Mouse (Mus musculus) liver, embryonic 12.5 days (tissue): ENCODE measurements around the gene Clec2e. TPM values are rescaled to one million over a fixed set of nuclear protein-coding genes. Genes with fewer than 3 reads are reported as not detected.
"Not testable (repeated sequence)": the region's sequence is repeated elsewhere in the genome, so short reads cannot be mapped to it uniquely, and the experiment has no call there.

Source experiments
- ATAC-seq: fragments of 200-750 bp; cut with Nextera tagmentation; 2 replicates; pipeline ENCODE4 v1.8.0; 2017; ENCODE audit warnings: moderate number of reproducible peaks, mild to moderate bottlenecking, moderate library complexity
- H3K27ac ChIP-seq: fragments of 300-500 bp; sonication (generic); 2 replicates; pipeline ENCODE4 v1.5.1; 2016; ENCODE audit warnings: mild to moderate bottlenecking
- H3K27me3 ChIP-seq: fragments of 300-500 bp; sonication (generic); replicated peaks from 2 replicates; pipeline ENCODE4 v1.6.1; 2016; ENCODE audit warnings: mild to moderate bottlenecking, moderate library complexity
- H3K36me3 ChIP-seq: fragments of 300-500 bp; sonication (generic); 2 replicates; pipeline ENCODE4 v1.6.1; 2016; ENCODE audit warnings: mild to moderate bottlenecking, moderate library complexity
- H3K4me1 ChIP-seq: fragments of 300-500 bp; sonication (generic); 2 replicates; pipeline ENCODE4 v1.6.1; 2016
- H3K4me2 ChIP-seq: fragments of 300-500 bp; sonication (generic); 2 replicates; pipeline ENCODE4 v1.6.1; 2016; ENCODE audit warnings: mild to moderate bottlenecking, moderate library complexity
- H3K4me3 ChIP-seq: fragments of 300-500 bp; sonication (generic); 2 replicates; pipeline ENCODE4 v1.5.1; 2016; ENCODE audit warnings: mild to moderate bottlenecking, moderate library complexity
- H3K9ac ChIP-seq: fragments of 300-500 bp; sonication (generic); 2 replicates; pipeline ENCODE4 v1.6.1; 2016; ENCODE audit warnings: mild to moderate bottlenecking, moderate library complexity
- H3K9me3 ChIP-seq: fragments of 300-500 bp; sonication (generic); replicated peaks from 2 replicates; pipeline ENCODE4 v1.6.1; 2016; ENCODE audit warnings: mild to moderate bottlenecking, moderate library complexity
- WGBS: fragments of 180-500 bp; shearing (Covaris S2); methylation state at CpG from one replicate; pipeline ENCODE4 v1.1.7; 2016; ENCODE audit not compliant: insufficient replicate concordance; 5-methylcytosine and 5-hydroxymethylcytosine counted together
- polyA plus RNA-seq: library from polyadenylated mRNA; unstranded; fragments of >200 nt; fragmentation: Nextera tagmentation; extraction: Ambion mirVana; gene quantifications from 2 replicates; pipeline ENCODE4 v1.2.1, GENCODE M21; 2016

Gene Clec2e
- polyA plus RNA-seq: not detected in 2 replicates

DNA sequence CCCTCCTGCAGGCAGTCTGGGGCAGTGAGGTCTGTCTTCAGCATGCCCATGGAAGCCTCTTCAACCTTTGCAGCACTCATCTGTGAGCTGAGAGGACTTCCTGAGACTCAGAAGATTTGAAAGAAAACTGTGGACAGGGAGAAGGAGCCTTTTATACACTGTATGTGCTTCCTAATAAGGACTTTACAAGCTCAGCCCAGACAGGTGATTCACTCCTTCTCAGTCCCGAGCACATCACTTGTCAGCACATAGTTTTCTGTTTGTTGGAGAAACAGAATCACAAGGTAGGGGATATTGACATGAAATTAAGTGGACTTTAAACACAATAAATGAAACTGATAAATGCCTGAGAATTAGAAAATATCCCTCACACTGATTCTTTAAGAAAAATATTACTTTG lies at the start of gene Clec2e:
Gene Clec2e, minus strand, starts transcription at position 120 of the 400 bp plus-strand sequence.
- H3K4me2 ChIP-seq, H3K27me3 ChIP-seq, H3K4me3 ChIP-seq, ATAC-seq, H3K36me3 ChIP-seq, H3K4me1 ChIP-seq, H3K9me3 ChIP-seq, H3K27ac ChIP-seq, H3K9ac ChIP-seq: not testable (repeated sequence)
- 47% methylated on average over 1 of the region's 1 CpGs for WGBS

DNA sequence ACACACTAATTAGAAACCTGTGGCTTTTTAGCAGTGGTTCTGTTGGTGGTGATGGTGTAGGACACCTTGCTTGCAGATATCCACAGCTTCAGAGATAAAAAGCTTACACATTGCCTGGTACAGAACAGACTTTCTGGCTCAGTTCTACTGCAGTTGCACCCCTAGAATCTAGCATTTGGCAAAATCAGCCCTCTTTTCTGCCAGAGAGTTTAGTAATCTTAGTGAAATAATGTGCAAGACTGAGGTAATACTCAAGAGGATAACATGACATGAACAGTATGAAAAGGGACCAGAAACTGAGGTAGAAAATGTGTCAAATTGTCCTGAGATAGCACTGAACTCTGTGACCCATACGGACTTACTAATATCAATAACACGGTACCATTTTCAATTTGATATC lies 46.1 kb upstream of the Clec2e start:
- H3K27ac ChIP-seq: no peak overlapping the region
- no peak overlapping the region for H3K9ac ChIP-seq
- H3K27me3 ChIP-seq: no peaks in the 10 kb centered on the region
- ATAC-seq: no peak
- no peak overlapping the region for H3K4me3 ChIP-seq
- H3K4me1 ChIP-seq: no peaks in the 10 kb centered on the region
- H3K36me3 ChIP-seq: no peaks in the 10 kb centered on the region
- H3K9me3 ChIP-seq: no peaks in the 10 kb centered on the region
- WGBS: 80% methylated on average over 2 of the region's 2 CpGs
- no peak overlapping the region for H3K4me2 ChIP-seq

DNA sequence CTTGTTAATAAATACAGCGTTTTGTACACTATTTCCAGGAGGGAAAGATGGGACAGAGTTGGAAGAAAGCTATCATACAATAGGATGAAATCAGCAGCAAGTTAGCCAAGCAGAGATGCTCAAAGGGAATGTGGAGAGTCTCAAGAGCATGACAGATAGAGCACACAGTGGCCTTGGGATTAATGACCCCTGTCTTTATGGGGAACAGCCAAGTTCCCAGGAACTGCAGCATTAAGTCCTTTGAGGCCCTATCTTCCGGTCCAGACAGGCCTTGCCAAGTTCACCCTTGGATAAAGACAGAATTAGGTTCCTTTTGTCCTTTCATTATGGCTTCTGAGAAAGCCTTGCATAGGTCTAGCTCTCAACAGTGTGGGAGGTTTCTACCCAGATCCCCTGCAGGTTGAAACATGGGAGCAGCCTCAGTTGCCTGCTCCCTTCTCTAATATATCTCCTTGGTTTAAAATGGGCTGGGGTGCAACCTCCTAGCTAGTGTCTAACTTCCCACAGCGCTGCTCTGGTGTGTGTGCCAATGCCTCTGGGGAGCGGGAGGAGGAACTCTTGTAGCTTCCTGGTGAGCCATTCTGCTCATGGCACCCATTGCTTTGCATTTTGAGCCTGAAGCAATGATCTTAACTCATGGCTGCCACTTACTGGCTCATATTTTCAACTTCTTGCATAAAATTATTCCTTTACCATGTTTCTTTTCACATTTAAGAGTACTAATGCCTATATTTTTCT lies 32.1 kb upstream of the Clec2e start:
- Histone ChIP-seq H3K27me3 (no peaks in the 10 kb centered on the region), H3K9ac (no peak overlapping the region), H3K4me1 (no peaks in the 10 kb centered on the region), H3K4me2 (no peak overlapping the region), H3K9me3 (no peaks in the 10 kb centered on the region), H3K27ac (no peak overlapping the region), H3K36me3 (no peaks in the 10 kb centered on the region), H3K4me3 (no peak overlapping the region)
- ATAC-seq: no peak
- 62% methylated on average over 4 of the region's 4 CpGs for WGBS

DNA sequence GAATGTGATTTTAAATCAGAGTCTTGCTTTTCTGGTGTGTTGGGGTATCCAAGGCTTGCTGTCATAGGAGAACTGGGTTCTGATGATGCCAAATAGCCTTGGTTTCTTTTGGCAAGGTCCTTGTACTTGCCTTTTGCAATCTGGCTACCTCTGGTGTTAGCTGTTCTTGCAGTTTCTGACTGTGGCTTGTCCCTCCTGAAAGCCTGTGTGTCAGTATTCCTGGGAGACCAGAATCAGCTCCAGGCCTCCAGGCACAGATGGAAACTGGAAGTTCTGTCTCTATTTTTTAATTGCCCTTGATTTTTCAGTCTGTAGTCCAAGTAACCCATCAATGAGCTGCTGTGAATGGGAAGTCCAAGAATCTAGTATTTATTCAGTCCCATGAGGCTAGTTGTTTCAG lies 26.1 kb upstream of the Clec2e start:
- Histone ChIP-seq H3K4me1 (no peaks in the 10 kb centered on the region), H3K36me3 (no peaks in the 10 kb centered on the region), H3K9me3 (no peaks in the 10 kb centered on the region), H3K27me3 (no peaks in the 10 kb centered on the region), H3K4me2 (no peak overlapping the region), H3K27ac (no peak overlapping the region), H3K9ac (no peak overlapping the region), H3K4me3 (no peak overlapping the region)
- no peak for ATAC-seq

DNA sequence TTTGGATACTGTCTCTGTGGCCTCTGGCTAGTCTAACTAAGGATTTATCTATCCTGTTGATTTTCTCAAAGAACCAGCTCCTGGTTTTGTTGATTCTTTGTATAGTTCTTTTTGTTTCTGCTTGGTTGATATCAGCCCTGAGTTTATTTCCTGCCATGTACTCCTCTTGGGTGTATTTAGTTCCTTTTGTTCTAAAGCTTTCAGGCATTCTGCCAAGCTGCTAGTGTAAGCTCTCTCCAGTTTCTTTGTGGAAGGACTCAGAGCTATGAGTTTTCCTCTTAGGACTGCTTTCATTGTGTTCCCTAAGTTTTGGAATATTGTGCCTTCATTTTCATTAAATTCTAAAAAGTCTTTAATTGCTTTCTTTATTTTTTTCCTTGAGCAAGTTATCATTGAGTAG lies 23.8 kb upstream of the Clec2e start:
- H3K4me1 ChIP-seq, H3K27ac ChIP-seq, H3K36me3 ChIP-seq, H3K27me3 ChIP-seq, H3K4me3 ChIP-seq, H3K4me2 ChIP-seq, H3K9me3 ChIP-seq, H3K9ac ChIP-seq, ATAC-seq: not testable (repeated sequence)

DNA sequence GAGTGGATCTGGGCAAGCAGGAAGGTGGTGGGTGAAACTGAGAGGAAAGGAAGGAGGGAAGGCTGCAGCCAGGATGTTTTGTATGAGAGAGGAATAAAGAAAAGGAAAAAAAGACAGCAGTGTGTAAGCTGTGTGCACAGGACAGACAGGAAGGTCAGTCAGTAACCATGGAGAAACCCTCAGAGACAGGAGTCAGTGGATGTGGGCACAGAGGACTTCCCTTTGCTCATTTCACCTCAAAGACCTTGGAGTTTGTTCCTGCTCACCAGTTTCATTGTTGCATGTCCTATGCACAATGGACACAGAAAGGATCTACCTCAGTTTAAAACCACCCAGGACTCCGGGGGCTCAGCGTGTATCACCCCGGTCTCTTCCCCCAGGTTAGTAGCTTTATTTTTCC lies 15.5 kb upstream of the Clec2e start:
- H3K36me3 ChIP-seq: no peaks in the 10 kb centered on the region
- H3K27ac ChIP-seq: no peak overlapping the region
- H3K9ac ChIP-seq: no peak overlapping the region
- ATAC-seq: no peak
- no peak overlapping the region for H3K4me2 ChIP-seq
- no peaks in the 10 kb centered on the region for H3K9me3 ChIP-seq
- WGBS: 77% methylated on average over 3 of the region's 3 CpGs
- no peak overlapping the region for H3K4me3 ChIP-seq
- no peaks in the 10 kb centered on the region for H3K27me3 ChIP-seq
- no peaks in the 10 kb centered on the region; the same call in 1 of the 2 replicates for H3K4me1 ChIP-seq

DNA sequence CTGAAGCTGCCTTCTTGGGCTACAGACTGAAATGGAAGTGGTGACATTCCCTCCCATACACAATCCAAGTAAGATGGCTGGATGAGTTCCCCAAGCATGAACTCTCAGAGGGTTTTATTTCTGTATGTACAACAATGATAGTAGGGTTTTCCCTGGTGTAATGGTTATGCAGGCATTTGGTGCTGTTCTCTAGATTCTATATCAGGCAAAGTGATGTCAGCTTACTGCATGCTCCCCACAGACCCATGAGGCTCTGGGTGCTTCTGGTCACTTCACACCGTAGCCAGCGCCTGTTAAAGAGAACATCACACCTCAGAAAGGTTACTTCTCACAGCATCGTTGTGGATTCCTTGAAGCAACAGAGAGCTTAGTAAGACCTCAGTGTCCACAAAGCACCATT lies 13.5 kb upstream of the Clec2e start:
- H3K9ac ChIP-seq, H3K27ac ChIP-seq, ATAC-seq, H3K27me3 ChIP-seq, H3K36me3 ChIP-seq, H3K4me3 ChIP-seq, H3K4me2 ChIP-seq, H3K4me1 ChIP-seq, H3K9me3 ChIP-seq: not testable (repeated sequence)
- 73% methylated on average over 3 of the region's 3 CpGs for whole genome bisulfite sequencing

DNA sequence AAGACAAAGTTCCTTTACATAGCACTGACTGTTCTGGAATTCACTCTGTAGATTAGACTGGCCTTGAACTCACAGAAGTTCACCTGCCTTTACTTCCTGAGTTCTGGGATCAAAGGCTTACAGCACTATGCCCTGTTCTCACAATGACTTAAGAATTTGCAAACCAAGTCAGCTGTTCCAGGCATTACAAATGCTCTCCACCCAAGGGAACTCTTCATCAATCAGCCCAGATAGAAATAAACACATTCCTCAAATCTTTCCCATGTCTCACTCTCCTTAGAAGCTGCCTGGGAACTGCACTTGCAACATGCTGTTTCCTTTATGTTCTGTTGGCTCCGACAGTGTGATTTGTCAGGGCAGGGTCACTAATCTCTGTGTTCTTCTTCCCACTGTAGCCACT lies 13.1 kb upstream of the Clec2e start:
- 33% methylated on average over 1 of the region's 1 CpGs for WGBS
- no peak overlapping the region for H3K9ac ChIP-seq
- H3K27me3 ChIP-seq: no peaks in the 10 kb centered on the region
- H3K4me2 ChIP-seq: no peak overlapping the region
- ATAC-seq: no peak
- no peaks in the 10 kb centered on the region for H3K9me3 ChIP-seq
- no peaks in the 10 kb centered on the region; the same call in 1 of the 2 replicates for H3K4me1 ChIP-seq
- no peak overlapping the region for H3K4me3 ChIP-seq
- H3K27ac ChIP-seq: no peak overlapping the region
- no peaks in the 10 kb centered on the region for H3K36me3 ChIP-seq

DNA sequence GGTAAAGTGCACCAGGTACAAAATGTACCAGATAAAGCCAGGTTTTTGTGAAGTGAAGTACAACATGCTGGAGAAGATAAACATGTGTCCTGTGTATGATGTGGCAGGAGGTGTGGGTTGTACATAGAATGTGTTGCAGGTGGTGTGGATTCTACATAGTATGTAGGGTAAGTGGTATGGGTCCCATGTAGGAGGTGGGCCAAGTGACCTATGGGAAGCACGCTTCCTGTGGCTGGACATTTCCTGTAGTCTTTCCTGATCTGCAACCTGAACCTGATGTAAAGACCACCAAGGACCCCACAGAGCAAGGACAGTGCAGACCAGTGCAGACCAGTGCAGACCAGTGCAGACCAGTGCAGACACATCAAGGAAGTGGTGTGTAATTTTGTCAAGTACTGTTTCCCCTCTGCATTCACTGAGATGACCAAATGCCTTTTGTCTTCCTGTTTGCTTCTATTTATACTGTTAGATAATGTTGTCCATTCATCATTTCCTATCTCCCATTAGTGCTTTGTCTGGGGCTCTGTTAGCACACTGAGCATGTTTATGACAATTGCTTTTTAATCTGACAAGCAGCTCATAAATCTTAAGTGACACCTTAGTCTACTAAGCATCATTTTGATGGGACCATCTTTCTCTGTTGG lies 12.4 kb upstream of the Clec2e start:
- Histone ChIP-seq H3K27ac (no peak overlapping the region), H3K4me3 (no peak overlapping the region), H3K36me3 (no peaks in the 10 kb centered on the region), H3K4me1 (no peaks in the 10 kb centered on the region; the same call in 1 of the 2 replicates), H3K9me3 (no peaks in the 10 kb centered on the region), H3K4me2 (no peak overlapping the region), H3K9ac (no peak overlapping the region), H3K27me3 (no peaks in the 10 kb centered on the region)
- peak; percentile 55; the same call in 1 of the 2 replicates for ATAC-seq
- WGBS: 44% methylated on average over 1 of the region's 1 CpGs

DNA sequence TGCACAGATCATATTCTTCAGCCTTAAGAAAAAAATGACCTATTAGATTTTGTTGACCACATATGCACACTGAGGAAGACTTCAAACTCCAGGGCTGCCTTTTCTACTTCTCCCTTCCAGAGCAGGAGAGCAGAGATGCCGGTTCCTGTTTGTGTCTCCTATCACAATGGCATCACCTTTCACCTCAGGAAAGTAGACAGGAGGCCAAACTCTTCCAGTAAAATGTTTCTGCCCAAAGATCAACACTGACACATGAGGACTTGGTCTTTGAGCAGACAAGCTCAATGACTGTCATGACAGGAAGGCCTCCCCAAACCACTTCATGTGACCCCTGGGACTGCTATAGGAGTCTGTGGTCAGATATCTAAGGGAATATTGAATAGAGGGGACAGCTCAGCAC lies 11.8 kb upstream of the Clec2e start:
- H3K4me2 ChIP-seq: no peak overlapping the region
- ATAC-seq: no peak
- no peak overlapping the region for H3K4me3 ChIP-seq
- 31% methylated on average over 1 of the region's 1 CpGs for WGBS
- H3K4me1 ChIP-seq: no peaks in the 10 kb centered on the region; the same call in 1 of the 2 replicates
- no peaks in the 10 kb centered on the region for H3K27me3 ChIP-seq
- H3K27ac ChIP-seq: no peak overlapping the region
- H3K9me3 ChIP-seq: no peaks in the 10 kb centered on the region
- H3K36me3 ChIP-seq: no peaks in the 10 kb centered on the region
- no peak overlapping the region for H3K9ac ChIP-seq

DNA sequence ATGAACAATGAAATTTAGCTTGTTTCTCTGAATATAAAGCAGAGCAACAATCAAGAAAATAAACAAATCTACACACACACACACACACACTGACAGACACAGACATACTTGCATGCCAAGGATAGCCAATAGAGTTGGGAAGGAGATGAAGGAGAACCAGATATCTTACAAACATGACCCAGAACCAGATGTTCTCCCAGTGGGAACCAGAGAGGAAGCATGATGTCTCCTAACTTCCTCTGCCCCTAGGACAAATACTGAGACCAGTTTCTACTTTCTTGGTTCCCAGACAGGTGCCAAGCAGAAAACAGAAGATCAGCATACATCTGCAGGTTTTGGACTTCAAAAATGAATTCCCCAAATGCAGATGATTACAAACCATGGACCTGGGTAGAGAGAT lies 7.2 kb upstream of the Clec2e start:
- ATAC-seq: no peak
- Histone ChIP-seq H3K4me3 (no peak overlapping the region), H3K27ac (no peak overlapping the region)

DNA sequence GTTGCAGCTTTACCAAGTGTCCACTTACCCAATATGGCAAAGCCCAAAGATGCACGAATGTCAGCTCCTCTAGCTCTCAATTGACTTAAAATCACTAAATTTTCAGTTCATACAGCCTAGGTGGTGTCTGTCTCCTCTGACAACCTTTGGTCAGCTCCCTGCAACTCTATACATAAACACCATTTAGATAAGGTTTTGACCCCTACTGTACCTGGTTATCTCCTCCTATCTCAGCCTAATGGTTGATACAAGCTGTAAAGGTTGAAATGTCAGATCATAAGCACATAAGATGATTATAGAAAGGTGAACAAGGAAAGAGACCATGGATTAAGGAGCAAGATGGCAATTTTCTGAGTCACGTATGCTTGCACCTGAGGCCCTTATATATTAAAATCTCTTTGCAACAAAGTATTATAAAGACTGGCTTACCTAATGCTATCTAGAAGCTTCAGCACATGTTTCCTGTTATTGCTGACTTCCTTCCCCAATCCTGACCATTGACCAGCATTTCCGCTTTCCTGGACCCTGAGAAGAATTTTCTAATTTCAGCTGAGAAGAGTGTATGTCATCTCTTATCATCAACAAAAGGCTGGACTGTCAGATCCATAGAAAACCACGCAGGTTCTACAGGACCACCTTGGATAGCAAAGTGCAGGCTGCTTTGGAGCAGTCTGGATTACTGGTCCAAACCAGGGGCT lies 2.3 kb upstream of the Clec2e start:
- ATAC-seq: no peak

More for the DNA sequence above, 7.2 kb upstream of the Clec2e start:
- Histone ChIP-seq H3K9ac (no peak overlapping the region), H3K27me3 (no peaks in the 10 kb centered on the region), H3K4me1 (peaks cover 1% of the 10 kb centered on the region; the same call in 1 of the 2 replicates), H3K9me3 (no peaks in the 10 kb centered on the region), H3K36me3 (no peaks in the 10 kb centered on the region), H3K4me2 (no peak overlapping the region)

More for the DNA sequence above, 2.3 kb upstream of the Clec2e start:
- Histone ChIP-seq H3K4me3 (no peak overlapping the region), H3K36me3 (no peaks in the 10 kb centered on the region), H3K9ac (no peak overlapping the region), H3K9me3 (no peaks in the 10 kb centered on the region), H3K4me1 (0 out of 2 replicates have a peak, but pooled peaks cover 4% of the 10 kb centered on the region), H3K27me3 (no peaks in the 10 kb centered on the region), H3K27ac (no peak overlapping the region), H3K4me2 (no peak overlapping the region)
- WGBS: 41% methylated on average over 4 of the region's 4 CpGs
